Mouse (Mus musculus) erythroblast, embryonic 14.5 days (primary cell): ENCODE results near the gene Ifnar2.

ENCODE experiments used
- GATA1 ChIP-seq: IDR thresholded peaks from 2 replicates; pipeline ENCODE4 v1.6.1; 2012; ENCODE audit warnings: low read length, inconsistent platforms, mixed read lengths
- TAL1 ChIP-seq: IDR thresholded peaks from 3 replicates; pipeline ENCODE4 v1.6.1; 2012; ENCODE audit warnings: low read length, inconsistent platforms, mixed read lengths

DNA sequence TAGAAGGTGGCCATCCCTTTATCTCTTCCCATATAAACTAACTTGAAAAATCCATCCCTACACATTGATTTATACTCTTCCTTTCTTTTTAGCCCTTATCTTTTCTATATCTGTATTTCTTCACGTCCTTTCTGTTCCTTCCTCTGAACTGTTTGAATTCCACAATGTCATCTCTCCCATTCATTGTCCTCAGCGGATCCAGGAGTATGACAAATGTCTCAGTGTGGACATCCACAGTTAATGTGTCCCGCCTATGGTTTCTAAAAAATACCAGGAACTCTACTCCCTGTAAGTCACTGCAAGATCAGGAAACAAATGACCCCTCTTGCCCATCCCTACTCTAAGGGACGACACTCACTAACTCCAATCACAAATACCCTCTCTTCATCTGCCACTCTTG, 11.6 kb downstream of the Ifnar2 start:
- TF ChIP-seq GATA1 (no peak), TAL1 (no peak)
